Mouse (Mus musculus): ENCODE measurements at regions not wholly inside any gene's neighbourhood (a gene's known extent, or its start where the extent isn't known, plus 50 kb on each side); places are given as distances from the start of the nearest gene placed in this dataset.

GRCm38 (mm10) chr4:10774557-10775215 is 99.6 kb upstream of the 2610301B20Rik start:
- no peak for DNase-seq (ENCODE audit: low read depth, low spot score)

GRCm38 (mm10) chr4:10786701-10787100 is 87.6 kb upstream of the 2610301B20Rik start:
- no peak for DNase-seq (ENCODE audit: low read depth, low spot score)

DNA sequence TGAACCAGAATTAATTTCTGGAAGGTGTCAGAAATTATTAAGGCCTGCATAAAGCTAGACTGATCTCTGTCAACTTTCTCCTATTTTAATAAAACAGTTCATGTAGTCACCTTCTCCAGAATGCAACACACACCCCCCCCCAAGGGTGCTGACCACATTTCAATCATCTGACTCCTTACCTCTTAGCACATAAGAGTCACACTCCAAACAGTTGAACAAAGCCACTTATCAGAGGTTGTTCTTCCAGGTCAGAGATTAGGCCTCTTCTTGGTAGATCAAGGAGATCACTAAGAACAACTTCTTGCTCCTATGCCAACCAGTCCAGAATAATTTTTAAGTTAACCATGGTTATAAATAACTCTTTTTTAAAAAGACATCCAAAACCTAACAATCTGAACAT is 86.0 kb upstream of the 2610301B20Rik start:
- DNase-seq (ENCODE audit: low read depth, low spot score): no peak

GRCm38 (mm10) chr4:10789141-10789540 is 85.2 kb upstream of the 2610301B20Rik start:
- DNase-seq (ENCODE audit: low read depth, low spot score): no peak

DNA sequence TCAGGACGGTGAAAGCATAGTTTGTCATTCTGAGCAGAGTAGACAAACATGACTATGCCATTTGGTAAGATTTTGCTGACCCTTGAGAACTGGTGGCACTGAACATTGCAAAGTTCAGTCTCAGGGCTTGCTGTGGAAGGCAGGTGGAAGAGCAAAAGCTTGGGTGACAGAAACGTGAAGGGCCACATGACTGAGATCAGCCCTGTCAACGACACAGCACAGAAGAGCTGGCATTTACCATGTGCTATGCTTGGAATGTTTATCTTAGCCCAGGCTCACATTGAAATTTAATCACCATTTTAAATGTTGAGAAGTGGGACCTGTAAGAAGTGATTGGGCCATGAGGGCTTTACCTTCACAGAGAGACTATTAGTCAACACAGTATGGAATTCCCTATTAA is 81.7 kb upstream of the 2610301B20Rik start:
- DNase-seq (ENCODE audit: low read depth, low spot score): no peak

DNA sequence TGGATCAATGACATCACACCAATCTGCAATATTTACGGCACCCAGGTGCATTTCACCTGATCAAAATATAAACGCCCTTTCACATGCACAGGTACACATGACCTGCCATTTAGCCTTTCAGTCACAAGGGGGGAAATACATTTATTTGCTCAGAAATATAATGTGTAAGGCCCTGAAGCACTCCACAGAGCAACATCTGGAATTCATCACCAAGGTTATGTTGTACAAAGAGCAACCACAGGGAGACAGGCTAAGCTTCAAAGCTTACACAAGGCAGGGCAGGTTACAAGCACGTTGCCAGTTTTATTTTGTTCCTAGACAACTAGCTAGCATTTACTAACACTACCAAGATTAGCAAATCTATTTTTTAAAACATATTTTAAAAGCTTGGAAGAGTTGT is 79.8 kb upstream of the 2610301B20Rik start:
- DNase-seq (ENCODE audit: low read depth, low spot score): no peak

DNA sequence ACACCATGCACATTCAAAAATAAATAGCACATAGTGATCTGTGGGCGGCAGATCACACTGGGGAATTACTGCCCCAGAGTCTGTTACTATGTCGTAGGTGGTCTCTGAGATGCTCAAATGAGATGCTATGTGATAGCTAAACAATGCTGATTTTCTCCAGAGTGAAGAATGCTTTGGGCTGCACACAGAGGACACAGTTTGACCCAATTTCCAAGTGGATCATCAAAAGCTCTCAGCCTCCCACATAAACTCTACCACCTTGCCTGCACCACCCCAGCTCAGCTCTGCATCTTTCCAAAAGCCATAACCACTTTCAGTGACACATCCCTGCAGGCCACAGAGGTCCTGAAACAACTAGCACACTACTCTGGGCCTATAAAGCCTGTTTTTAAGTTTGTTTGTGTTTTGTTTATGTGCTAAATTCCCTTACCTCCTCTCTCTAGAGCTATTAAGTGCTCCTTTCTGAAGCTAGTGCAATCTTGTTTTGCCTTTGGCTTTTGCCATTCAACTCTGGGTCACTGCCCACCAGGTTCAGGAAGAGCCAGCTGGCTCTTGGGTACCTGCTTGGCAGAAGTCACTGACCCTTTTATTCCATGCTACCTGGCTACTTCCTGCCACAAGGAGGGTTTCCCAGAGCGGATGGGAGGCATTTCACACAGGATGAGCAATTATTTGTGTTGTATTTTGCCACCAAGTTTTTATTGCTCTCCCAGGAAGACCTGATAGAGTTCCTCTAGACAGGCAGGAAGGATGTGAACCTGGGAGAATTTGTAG is 73.3 kb upstream of the 2610301B20Rik start:
- no peak for DNase-seq (ENCODE audit: low read depth, low spot score)

DNA sequence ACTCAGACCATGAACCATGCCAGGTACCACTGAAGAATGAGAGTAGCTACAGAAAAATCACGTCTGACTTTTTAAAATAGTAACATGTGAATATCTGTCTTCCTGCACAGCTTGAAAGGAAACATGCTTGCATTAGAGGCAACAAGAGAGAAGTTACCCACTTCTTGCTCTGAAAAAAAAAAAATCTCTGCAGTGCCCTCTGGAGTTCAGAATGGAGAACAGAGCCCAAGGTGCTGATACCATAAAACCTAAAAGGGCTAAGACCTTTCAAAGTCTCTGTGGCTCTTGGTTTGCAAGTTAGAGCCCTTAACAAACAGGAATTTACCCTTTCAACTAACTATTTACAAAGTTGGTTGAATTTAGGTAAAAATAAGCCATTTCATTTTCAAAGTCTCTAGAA is 69.6 kb upstream of the 2610301B20Rik start:
- no peak for DNase-seq (ENCODE audit: low read depth, low spot score)

DNA sequence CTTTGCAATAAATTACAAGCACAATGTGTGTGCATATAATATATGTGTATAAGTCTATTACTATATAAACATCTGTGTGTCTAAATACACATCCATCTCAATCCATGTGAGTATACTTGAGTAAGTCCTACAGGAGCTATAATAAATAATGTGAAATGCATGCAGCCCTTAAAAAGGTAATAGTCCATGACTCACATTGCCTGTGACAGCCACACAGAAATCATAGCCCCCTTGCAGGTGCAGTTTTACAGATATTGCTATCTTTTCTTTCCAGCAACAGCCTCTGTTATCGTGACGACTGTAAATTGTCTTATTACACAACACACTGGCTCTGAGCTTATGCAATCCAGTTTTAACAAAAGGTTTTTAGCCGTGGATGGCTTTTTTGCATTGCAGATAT is 67.0 kb upstream of the 2610301B20Rik start:
- DNase-seq (ENCODE audit: low read depth, low spot score): no peak

DNA sequence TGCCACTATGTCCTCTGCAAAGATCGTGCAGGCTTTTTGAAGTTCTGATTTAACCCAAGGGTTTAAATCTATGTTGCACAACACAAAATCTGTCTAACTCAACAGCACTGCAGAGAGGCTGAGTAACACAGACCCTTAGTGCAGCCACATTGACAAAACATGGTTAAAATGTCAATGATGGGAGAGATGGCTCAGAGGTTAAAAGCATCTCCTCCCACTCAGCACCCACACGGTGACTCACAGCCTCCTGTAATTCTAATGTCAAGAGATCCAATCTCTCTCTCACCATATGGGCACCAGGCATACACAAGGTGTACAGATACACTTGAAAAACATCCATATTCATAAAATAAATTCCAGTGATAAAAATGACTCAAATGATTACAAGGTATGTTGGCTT is 61.4 kb upstream of the 2610301B20Rik start:
- DNase-seq (ENCODE audit: low read depth, low spot score): no peak

Measured in brain, embryonic 18.5 days (tissue).